Mouse (Mus musculus): Measurements from ENCODE around the gene Dyrk1b. TPM values are rescaled to one million over a fixed set of nuclear protein-coding genes. Genes with fewer than 3 reads are reported as not detected.
"Not testable (repeated sequence)": the region's sequence is repeated elsewhere in the genome, so short reads cannot be mapped to it uniquely, and the experiment has no call there.

The Dyrk1b gene
- polyA plus RNA-seq, 1 experiment from 2014 or later, result 10.2 TPM

DNA sequence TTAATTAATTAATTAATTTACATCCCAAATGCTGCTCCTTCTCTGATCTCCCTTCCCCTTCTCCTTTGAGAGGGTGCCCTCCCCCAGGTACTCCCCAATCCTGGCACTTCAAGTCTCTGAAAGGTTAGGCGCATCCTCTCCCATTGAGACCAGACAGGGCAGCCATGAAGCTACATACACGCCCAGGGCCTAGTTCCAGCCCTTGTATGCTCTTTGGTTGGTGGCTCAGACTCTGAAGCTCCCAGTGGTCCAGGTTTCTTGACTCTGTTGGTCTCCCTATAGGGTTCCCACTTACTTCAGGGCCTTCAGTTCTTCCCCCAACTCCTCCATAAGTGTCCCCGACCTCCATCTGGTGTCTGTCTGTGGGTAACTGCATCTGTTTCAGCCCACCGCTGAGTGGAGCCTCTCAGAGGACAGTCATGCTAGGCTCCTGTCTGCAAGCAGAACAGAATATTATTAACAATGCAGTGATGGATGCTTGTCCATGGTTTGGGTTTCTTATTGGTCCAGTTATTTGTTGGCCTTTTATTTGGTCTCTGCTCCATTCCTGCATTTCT is 26.9 kb downstream of the Dyrk1b start:
- no peaks in the 10 kb centered on the region for H3K36me3 ChIP-seq (ENCODE audit: control insufficient read depth, insufficient read depth, low read length)
- no peak overlapping the region for H3K4me2 ChIP-seq (ENCODE audit: low read length)
- H3K9me3 ChIP-seq (replicated peaks; ENCODE audit: control insufficient read depth, low read length, poor library complexity, severe bottlenecking), result no peaks in the 10 kb centered on the region
- H3K4me1 ChIP-seq (ENCODE audit: control insufficient read depth, insufficient read depth, low read length), result peaks cover 3% of the 10 kb centered on the region; the same call in 1 of the 2 replicates
- H3K27me3 ChIP-seq (ENCODE audit: control insufficient read depth, insufficient read depth, low read depth, low read length), result no peaks in the 10 kb centered on the region
- H3K4me3 ChIP-seq (ENCODE audit: low read depth, low read length), result no peak overlapping the region
- no peak overlapping the region for H3K9ac ChIP-seq (ENCODE audit: low read depth, low read length)
- ATAC-seq, result no peak
- 81% methylated on average over 4 of the region's 4 CpGs for WGBS
- no peak overlapping the region for H3K27ac ChIP-seq (ENCODE audit: low read length)

DNA sequence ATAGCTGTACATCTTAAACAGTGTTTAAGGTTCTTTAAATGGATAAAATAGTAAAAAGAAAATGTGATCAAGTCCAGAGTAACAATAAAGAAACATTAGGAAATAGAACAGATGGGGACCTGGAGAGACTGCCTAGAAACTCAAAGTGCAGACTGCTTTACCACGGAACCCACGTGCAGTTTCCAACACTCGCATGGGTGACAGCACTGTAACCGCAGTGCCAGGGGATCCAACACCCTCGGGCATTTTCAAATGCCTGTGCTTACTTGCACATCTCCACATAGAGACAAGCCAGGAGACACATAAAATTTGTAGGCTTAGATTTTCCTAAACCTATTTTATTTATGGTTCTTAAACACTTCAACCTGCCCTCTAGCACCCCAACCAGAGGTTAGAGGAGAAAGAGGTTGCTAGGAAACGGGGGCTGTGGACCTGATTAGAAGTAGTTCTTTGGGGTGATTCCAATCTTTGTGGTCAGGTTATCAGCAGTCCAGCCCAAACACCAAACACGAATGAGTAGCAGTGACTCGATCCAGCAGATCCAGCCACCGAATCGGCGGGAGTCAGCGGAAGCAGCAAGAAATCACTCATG is 29.2 kb downstream of the Dyrk1b start:
- Histone ChIP-seq H3K9ac (ENCODE audit: low read depth, low read length) (peak overlapping the region; percentile 33; the same call in 1 of the 2 replicates), H3K4me3 (ENCODE audit: low read depth, low read length) (peak overlapping the region; percentile 29), H3K9me3 (replicated peaks; ENCODE audit: control insufficient read depth, low read length, poor library complexity, severe bottlenecking) (no peaks in the 10 kb centered on the region), H3K27ac (ENCODE audit: low read length) (peak overlapping the region; percentile 23; the same call in 1 of the 2 replicates), H3K36me3 (ENCODE audit: control insufficient read depth, insufficient read depth, low read length) (no peaks in the 10 kb centered on the region), H3K27me3 (ENCODE audit: control insufficient read depth, insufficient read depth, low read depth, low read length) (no peaks in the 10 kb centered on the region), H3K4me1 (ENCODE audit: control insufficient read depth, insufficient read depth, low read length) (peaks cover 3% of the 10 kb centered on the region; the same call in 1 of the 2 replicates), H3K4me2 (ENCODE audit: low read length) (peak overlapping the region; percentile 58)
- ATAC-seq, result no peak
- WGBS, result 43% methylated on average over 12 of the region's 12 CpGs

DNA sequence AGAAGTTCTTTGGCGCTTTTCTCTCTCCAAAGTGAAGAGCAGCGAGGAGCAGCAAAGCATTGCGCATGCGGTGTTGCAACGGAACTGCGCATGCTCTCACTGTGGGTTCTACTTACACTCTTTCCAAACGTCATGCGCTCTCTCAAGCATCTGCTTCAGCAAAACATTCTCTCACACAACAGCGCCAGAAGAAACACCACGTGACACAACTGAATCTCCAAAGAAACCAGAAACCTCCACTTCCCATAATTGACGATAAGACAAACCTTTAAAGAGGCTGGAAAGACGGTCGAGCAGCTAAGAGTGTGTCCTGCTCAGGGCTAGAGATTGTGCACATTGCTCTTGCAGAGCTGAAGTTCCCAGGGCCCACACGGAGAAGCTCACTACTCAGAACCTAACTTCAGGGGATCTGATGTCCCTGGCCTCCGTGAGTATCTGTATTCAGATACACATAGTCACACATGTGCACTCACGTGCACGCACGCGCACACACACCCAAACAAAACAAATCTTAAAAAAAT is 29.8 kb downstream of the Dyrk1b start:
- WGBS, result 52% methylated on average over 19 of the region's 19 CpGs

DNA sequence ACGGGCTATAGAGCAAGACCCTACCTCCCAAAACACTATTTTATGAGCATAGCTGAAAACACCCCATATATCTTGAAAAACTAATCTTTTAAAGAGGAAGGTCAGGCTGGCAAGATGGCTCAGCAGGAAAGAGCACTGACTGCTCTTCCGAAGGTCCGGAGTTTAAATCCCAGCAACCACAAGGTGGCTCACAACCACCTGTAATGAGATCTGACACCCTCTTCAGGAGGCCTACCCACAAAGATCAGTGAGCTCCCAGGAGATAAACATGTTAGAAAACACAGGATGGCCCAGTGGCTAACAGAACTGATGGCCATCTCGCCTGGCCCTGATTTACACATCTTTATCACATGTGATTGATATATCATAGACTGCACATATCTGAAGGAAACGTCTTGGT is 31.5 kb downstream of the Dyrk1b start:
- H3K4me2 ChIP-seq (ENCODE audit: low read length), result no peak overlapping the region
- WGBS, result 48% methylated on average over 5 of the region's 5 CpGs

More for the DNA sequence above, 29.8 kb downstream of the Dyrk1b start:
- peak overlapping the region; percentile 33; the same call in 1 of the 2 replicates for H3K9ac ChIP-seq (ENCODE audit: low read depth, low read length)
- H3K27ac ChIP-seq (ENCODE audit: low read length), result peak overlapping the region; percentile 23; the same call in 1 of the 2 replicates
- H3K4me2 ChIP-seq (ENCODE audit: low read length), result peak overlapping the region; percentile 58
- ATAC-seq, result peak; percentile 78; the same call in 1 of the 2 replicates
- peaks cover 3% of the 10 kb centered on the region; the same call in 1 of the 2 replicates for H3K4me1 ChIP-seq (ENCODE audit: control insufficient read depth, insufficient read depth, low read length)
- H3K9me3 ChIP-seq (replicated peaks; ENCODE audit: control insufficient read depth, low read length, poor library complexity, severe bottlenecking), result no peaks in the 10 kb centered on the region
- H3K27me3 ChIP-seq (ENCODE audit: control insufficient read depth, insufficient read depth, low read depth, low read length), result no peaks in the 10 kb centered on the region
- H3K36me3 ChIP-seq (ENCODE audit: control insufficient read depth, insufficient read depth, low read length), result no peaks in the 10 kb centered on the region
- peak overlapping the region; percentile 29 for H3K4me3 ChIP-seq (ENCODE audit: low read depth, low read length)

DNA sequence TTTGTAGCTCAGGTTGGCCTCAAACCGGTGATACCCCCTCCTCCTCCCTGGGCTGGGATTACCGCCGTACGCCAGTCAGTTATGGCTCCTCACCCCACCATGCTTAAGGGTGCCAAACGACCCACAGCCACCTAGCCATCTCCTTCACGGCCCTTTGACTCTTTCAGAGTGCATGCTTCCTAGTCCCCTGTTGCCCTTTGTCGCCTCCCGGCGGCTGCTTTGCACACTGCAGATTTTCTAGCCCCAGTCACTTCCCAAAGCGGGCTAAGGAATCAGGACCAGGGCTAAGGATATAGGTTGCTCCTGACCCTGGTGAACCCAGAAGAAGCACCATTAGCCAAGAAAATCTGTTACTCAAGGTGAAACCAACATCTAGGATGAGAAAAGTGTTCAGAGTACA is 34.9 kb downstream of the Dyrk1b start:
- no peaks in the 10 kb centered on the region for H3K9me3 ChIP-seq (replicated peaks; ENCODE audit: control insufficient read depth, low read length, poor library complexity, severe bottlenecking)
- H3K36me3 ChIP-seq (ENCODE audit: control insufficient read depth, insufficient read depth, low read length), result no peaks in the 10 kb centered on the region
- no peak overlapping the region for H3K9ac ChIP-seq (ENCODE audit: low read depth, low read length)
- H3K4me2 ChIP-seq (ENCODE audit: low read length), result no peak overlapping the region
- H3K4me3 ChIP-seq (ENCODE audit: low read depth, low read length), result no peak overlapping the region
- H3K4me1 ChIP-seq (ENCODE audit: control insufficient read depth, insufficient read depth, low read length), result no peaks in the 10 kb centered on the region
- H3K27me3 ChIP-seq (ENCODE audit: control insufficient read depth, insufficient read depth, low read depth, low read length), result no peaks in the 10 kb centered on the region
- H3K27ac ChIP-seq (ENCODE audit: low read length), result no peak overlapping the region
- WGBS, result 38% methylated on average over 10 of the region's 10 CpGs
- ATAC-seq, result no peak

More for the DNA sequence above, 31.5 kb downstream of the Dyrk1b start:
- H3K27me3 ChIP-seq (ENCODE audit: control insufficient read depth, insufficient read depth, low read depth, low read length), result no peaks in the 10 kb centered on the region
- no peak overlapping the region for H3K4me3 ChIP-seq (ENCODE audit: low read depth, low read length)
- H3K27ac ChIP-seq (ENCODE audit: low read length), result no peak overlapping the region
- H3K9me3 ChIP-seq (replicated peaks; ENCODE audit: control insufficient read depth, low read length, poor library complexity, severe bottlenecking), result no peaks in the 10 kb centered on the region
- H3K4me1 ChIP-seq (ENCODE audit: control insufficient read depth, insufficient read depth, low read length), result peaks cover 3% of the 10 kb centered on the region; the same call in 1 of the 2 replicates
- H3K9ac ChIP-seq (ENCODE audit: low read depth, low read length), result no peak overlapping the region
- no peaks in the 10 kb centered on the region for H3K36me3 ChIP-seq (ENCODE audit: control insufficient read depth, insufficient read depth, low read length)
- ATAC-seq, result no peak

DNA sequence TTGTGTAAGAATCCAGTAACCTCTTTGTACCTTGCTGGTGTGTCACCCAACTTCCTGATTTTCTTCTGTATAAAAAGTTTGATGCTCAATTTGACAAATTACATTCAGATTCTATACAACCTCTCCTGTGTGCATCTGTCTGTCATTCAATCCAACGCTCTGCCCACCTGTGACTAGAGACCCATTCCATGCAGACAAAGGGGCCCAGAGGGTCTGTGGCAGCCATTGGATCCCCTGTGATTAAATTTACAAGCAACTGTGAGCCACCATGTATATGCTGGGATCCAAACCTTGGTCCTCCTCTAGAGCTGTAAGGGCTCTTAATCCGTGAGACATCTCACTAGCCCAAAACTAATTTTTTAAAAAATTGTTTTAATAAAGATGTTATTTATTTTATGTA is 36.7 kb downstream of the Dyrk1b start:
- WGBS, result 90% methylated on average over 2 of the region's 2 CpGs
- not testable (repeated sequence) for H3K9ac ChIP-seq (ENCODE audit: low read depth, low read length); H3K27ac ChIP-seq (ENCODE audit: low read length); H3K27me3 ChIP-seq (ENCODE audit: control insufficient read depth, insufficient read depth, low read depth, low read length); H3K4me1 ChIP-seq (ENCODE audit: control insufficient read depth, insufficient read depth, low read length); ATAC-seq; H3K9me3 ChIP-seq (replicated peaks; ENCODE audit: control insufficient read depth, low read length, poor library complexity, severe bottlenecking); H3K4me3 ChIP-seq (ENCODE audit: low read depth, low read length); H3K4me2 ChIP-seq (ENCODE audit: low read length); H3K36me3 ChIP-seq (ENCODE audit: control insufficient read depth, insufficient read depth, low read length)

DNA sequence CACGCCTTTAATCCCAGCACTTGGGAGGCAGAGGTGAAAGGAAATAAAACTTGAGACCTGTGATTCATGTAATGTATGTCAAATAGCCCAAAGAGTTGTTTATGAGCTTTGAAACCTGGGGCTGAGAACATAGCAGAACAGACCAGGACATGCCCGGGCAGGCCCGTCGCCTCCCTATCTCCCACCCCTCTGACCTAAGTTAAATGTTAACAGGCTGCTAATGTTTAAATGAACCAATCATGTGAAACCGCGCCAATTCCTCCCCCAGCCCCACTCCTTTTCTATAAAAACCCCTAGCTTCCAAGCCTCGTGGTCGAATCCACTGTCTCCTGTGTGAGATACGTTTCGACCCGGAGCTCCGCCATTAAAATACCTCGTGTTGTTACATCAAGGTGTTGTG is 38.5 kb downstream of the Dyrk1b start:
- H3K4me3 ChIP-seq (ENCODE audit: low read depth, low read length); H3K27ac ChIP-seq (ENCODE audit: low read length); H3K9me3 ChIP-seq (replicated peaks; ENCODE audit: control insufficient read depth, low read length, poor library complexity, severe bottlenecking); H3K27me3 ChIP-seq (ENCODE audit: control insufficient read depth, insufficient read depth, low read depth, low read length); H3K9ac ChIP-seq (ENCODE audit: low read depth, low read length); ATAC-seq; H3K4me1 ChIP-seq (ENCODE audit: control insufficient read depth, insufficient read depth, low read length); H3K36me3 ChIP-seq (ENCODE audit: control insufficient read depth, insufficient read depth, low read length); H3K4me2 ChIP-seq (ENCODE audit: low read length): not testable (repeated sequence)
- WGBS, result 96% methylated on average over 5 of the region's 13 CpGs

DNA sequence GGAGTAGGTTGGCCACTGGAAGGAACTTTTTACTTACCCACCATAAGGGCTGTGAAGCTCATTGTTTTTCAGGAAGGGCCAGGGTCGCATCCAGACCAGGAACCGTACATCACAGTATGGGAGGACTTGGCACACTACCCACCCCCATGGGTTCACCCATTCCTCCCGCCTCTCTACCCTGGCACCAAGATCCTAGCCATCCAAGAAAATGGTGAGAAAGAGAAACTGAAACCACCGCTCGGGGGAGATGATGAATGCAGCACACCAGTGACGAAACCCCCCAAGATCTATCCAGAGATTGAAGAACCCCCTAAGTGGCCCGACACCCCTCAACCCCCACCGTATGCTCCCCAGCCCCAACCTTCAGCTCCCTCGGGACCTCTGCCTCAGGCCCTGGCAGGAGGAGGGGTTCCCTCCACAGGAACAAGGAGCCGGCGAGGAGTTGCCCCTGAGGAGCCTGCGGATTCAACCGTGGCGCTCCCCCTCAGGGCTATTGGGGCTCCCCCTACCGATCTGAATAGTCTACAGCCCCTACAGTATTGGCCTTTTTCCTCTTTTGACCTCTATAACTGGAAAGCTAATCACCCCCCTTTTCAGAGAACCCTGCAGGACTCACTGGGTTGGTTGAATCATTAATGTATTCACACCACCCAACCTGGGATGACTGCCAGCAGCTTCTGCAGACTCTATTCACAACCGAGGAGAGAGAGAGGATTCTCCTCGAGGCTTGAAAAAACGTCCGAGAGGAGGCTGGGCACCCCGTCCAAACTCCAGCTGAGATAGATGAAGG is 39.9 kb downstream of the Dyrk1b start:
- H3K36me3 ChIP-seq (ENCODE audit: control insufficient read depth, insufficient read depth, low read length), result not testable (repeated sequence)

DNA sequence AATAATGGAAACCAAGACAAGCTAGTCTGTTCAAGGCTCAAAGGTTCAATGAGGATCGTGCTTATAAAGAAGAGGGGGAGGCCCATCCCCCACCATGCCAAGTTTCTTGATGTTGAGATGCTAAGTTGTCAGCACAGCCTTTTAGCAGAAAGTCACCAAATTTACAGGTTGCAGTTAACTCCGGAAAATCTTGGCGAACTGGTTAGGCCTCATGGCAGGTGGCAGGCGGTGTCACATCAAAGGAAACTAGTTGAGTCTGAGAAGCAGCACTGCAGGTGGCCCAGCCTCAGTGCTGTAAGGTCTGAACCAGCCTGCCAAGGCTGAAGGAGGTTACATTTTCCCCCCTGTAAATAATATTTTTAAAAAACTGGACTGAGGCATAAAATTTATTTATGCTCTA is 47.6 kb downstream of the Dyrk1b start:
- not testable (repeated sequence) for H3K4me3 ChIP-seq (ENCODE audit: low read depth, low read length); H3K27me3 ChIP-seq (ENCODE audit: control insufficient read depth, insufficient read depth, low read depth, low read length); H3K4me1 ChIP-seq (ENCODE audit: control insufficient read depth, insufficient read depth, low read length); H3K9ac ChIP-seq (ENCODE audit: low read depth, low read length); H3K36me3 ChIP-seq (ENCODE audit: control insufficient read depth, insufficient read depth, low read length); ATAC-seq; H3K9me3 ChIP-seq (replicated peaks; ENCODE audit: control insufficient read depth, low read length, poor library complexity, severe bottlenecking); H3K27ac ChIP-seq (ENCODE audit: low read length); H3K4me2 ChIP-seq (ENCODE audit: low read length)
- 92% methylated on average over 4 of the region's 4 CpGs for WGBS

More for the DNA sequence above, 39.9 kb downstream of the Dyrk1b start:
- not testable (repeated sequence) for H3K9ac ChIP-seq (ENCODE audit: low read depth, low read length); H3K4me2 ChIP-seq (ENCODE audit: low read length); H3K27ac ChIP-seq (ENCODE audit: low read length); H3K27me3 ChIP-seq (ENCODE audit: control insufficient read depth, insufficient read depth, low read depth, low read length); ATAC-seq; H3K4me3 ChIP-seq (ENCODE audit: low read depth, low read length); H3K9me3 ChIP-seq (replicated peaks; ENCODE audit: control insufficient read depth, low read length, poor library complexity, severe bottlenecking); H3K4me1 ChIP-seq (ENCODE audit: control insufficient read depth, insufficient read depth, low read length)
- 76% methylated on average over 20 of the region's 20 CpGs for WGBS

All from midbrain, embryonic 16.5 days (tissue).